Mouse (Mus musculus) hindbrain, postnatal 0 days (tissue): Measurements from ENCODE around the gene Casp2. TPM values are rescaled to one million over a fixed set of nuclear protein-coding genes. Genes with fewer than 3 reads are reported as not detected.

Source experiments
- ATAC-seq: fragments of 200-750 bp; cut with Nextera tagmentation; 2 replicates; pipeline ENCODE4 v1.8.0; 2017; ENCODE audit warnings: mild to moderate bottlenecking, moderate TSS enrichment, moderate library complexity
- DNase-seq: peaks from one replicate; pipeline ENCODE4 v3.0.0-alpha.2; 2015; ENCODE audit warnings: low spot score
- H3K27ac ChIP-seq: fragments of 300-500 bp; sonication (generic); 2 replicates; pipeline ENCODE4 v1.5.1; 2014; ENCODE audit warnings: mild to moderate bottlenecking
- H3K27me3 ChIP-seq: fragments of 300-500 bp; sonication (generic); 2 replicates; pipeline ENCODE4 v1.6.1; 2014; ENCODE audit warnings: low read length, mixed read lengths; ENCODE audit not compliant: insufficient read depth
- H3K36me3 ChIP-seq: fragments of 300-500 bp; sonication (generic); 2 replicates; pipeline ENCODE4 v1.6.1; 2014; ENCODE audit warnings: low read length, mixed read lengths; ENCODE audit not compliant: insufficient read depth
- H3K4me1 ChIP-seq: fragments of 300-500 bp; sonication (generic); 2 replicates; pipeline ENCODE4 v1.6.1; 2014; ENCODE audit warnings: antibody characterized with exemption, low read length, mixed read lengths; ENCODE audit not compliant: insufficient read depth
- H3K4me2 ChIP-seq: fragments of 300-500 bp; sonication (generic); 2 replicates; pipeline ENCODE4 v1.6.1; 2014; ENCODE audit warnings: low read depth, mild to moderate bottlenecking, low read length, moderate library complexity, mixed read lengths
- H3K4me3 ChIP-seq: fragments of 300-500 bp; sonication (generic); 2 replicates; pipeline ENCODE4 v1.5.1; 2014; ENCODE audit warnings: low read length
- H3K9ac ChIP-seq: fragments of 300-500 bp; sonication (generic); replicated peaks from 2 replicates; pipeline ENCODE4 v1.6.1; 2014; ENCODE audit warnings: mild to moderate bottlenecking, low read length, moderate library complexity, mixed read lengths
- H3K9me3 ChIP-seq: fragments of 300-500 bp; sonication (generic); 2 replicates; pipeline ENCODE4 v1.6.1; 2016; ENCODE audit warnings: low read length, mixed read lengths
- CTCF ChIP-seq: IDR thresholded peaks from 2 replicates; pipeline ENCODE4 v1.5.1; 2016; ENCODE audit warnings: antibody characterized with exemption, control low read depth, low read depth
- WGBS: fragments of 180-500 bp; shearing (Covaris S2); extraction: QIAGEN DNeasy Blood & Tissue Kit; methylation state at CpG from one replicate; pipeline ENCODE4 v1.1.7; 2014; 5-methylcytosine and 5-hydroxymethylcytosine counted together
- polyA plus RNA-seq: library from polyadenylated mRNA; unstranded; fragments of >200 nt; fragmentation: Nextera tagmentation; extraction: Ambion mirVana; gene quantifications from 2 replicates; pipeline ENCODE4 v1.2.1, GENCODE M21; 2015
- total RNA-seq: library from RNA; depleted of rRNA; stranded (reverse); fragments of >200 nt; gene quantifications from 2 replicates; pipeline ENCODE4 v1.2.3, GENCODE M21; 2014; rRNA removed

Gene Casp2
- total RNA-seq (31.7 and 43.0 TPM in 2 replicates), polyA plus RNA-seq (20.3 and 22.2 TPM in 2 replicates)

DNA sequence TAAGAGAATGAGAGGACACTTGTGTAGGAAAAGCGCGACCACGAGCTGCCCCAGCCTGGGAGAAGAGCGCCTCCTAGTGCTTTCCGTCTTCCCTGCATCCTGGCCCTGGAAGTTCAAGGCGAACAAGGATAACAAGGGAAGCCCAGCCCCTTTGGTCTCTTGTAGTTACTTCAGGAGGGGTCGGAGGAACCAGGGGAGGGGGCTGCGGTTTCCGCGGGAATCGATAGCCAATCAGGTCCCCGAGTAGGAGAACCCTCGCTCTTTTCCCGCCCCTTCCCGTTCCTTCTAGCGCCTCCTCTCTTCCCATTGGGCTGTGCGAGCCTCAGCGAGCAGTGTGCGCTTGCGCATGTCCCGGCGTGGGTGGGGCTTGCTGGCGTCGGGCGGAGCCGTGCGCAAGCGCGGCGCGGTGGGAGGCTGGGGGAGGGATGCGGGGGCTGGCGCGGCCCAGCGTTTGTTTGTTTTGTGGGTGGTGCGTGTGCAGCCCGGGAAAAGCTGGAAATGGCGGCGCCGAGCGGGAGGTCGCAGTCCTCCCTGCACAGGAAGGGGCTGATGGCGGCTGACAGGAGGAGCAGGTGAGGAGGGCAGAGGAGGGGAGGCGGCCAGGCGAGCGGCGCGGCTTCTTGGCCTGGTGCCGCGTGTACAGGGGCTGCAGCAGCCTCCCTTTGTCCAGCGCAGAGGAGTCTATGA, at the start of gene Casp2:
Gene Casp2 (plus strand): TSS at position 360 of the 687 bp plus-strand sequence.
- Histone ChIP-seq H3K27me3 (no peaks in the 10 kb centered on the region), H3K9me3 (no peaks in the 10 kb centered on the region), H3K27ac (peak within 1 kb of the TSS; percentile 90), H3K4me2 (peak within 1 kb of the TSS; percentile 91), H3K4me3 (peak within 1 kb of the TSS; percentile 93), H3K4me1 (no peaks in the 10 kb centered on the region), H3K36me3 (peaks cover 13% of the 10 kb centered on the region), H3K9ac (peak within 1 kb of the TSS; percentile 88)
- DNase-seq, result peak; percentile 99
- ATAC-seq, result peak; percentile 100
- WGBS, result 1% methylated on average over 45 of the region's 51 CpGs
- peak; percentile 97 for TF ChIP-seq CTCF

DNA sequence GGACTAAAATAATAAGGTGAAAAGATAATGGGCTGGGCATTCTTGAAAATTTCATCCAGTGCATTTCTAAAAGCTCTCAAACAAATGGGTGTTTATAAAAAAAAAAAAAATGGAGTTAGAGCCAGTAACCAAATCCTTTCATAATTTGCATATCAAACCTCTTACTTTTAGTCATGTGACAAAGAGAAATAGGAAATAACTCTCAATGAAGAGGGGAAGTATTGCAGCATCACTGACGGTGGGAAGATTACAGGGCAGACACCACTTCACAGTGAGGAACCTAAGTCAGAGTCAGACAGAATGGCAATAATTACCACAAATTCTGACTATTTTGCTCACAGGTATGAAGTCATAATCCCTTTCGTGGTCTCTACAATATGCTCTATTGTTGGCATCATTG, 49.8 kb upstream of the Casp2 start, which contains the start of gene Tas2r144:
Gene Tas2r144 (plus strand): TSS at position 301 of the 400 bp plus-strand sequence.
- no peaks in the 10 kb centered on the region for H3K36me3 ChIP-seq
- TF ChIP-seq CTCF, result no peak
- H3K4me1 ChIP-seq, result no peaks in the 10 kb centered on the region
- no peak for DNase-seq
- no peak within 1 kb of the TSS for H3K27ac ChIP-seq
- WGBS, result 83% methylated on average over 2 of the region's 2 CpGs
- ATAC-seq, result no peak
- H3K4me2 ChIP-seq, result no peak within 1 kb of the TSS
- no peaks in the 10 kb centered on the region for H3K9me3 ChIP-seq
- no peaks in the 10 kb centered on the region for H3K27me3 ChIP-seq
- no peak within 1 kb of the TSS for H3K4me3 ChIP-seq
- no peak within 1 kb of the TSS for H3K9ac ChIP-seq

DNA sequence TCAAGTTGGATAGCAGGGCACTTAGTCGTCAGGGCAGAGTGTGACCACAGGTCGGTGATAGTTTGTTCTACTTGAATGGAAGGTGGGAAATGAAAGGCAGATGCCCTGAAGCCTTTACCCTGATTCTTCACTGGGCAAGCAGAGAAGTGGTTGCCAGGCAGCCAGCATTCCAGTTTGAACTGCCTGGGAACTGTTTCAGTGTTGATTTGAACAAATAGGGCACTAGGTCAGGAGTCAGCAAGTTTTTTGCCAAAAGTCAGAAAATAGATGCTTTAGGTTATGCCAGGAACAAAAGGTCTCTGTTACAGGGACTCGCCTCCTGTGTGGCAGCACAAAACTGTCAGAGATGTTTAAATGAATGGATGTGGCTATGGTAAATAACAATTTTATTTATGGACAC, 42.5 kb upstream of the Casp2 start:
- H3K4me1 ChIP-seq, result no peaks in the 10 kb centered on the region
- H3K27ac ChIP-seq, result peak overlapping the region; percentile 48
- ATAC-seq (peak; percentile 88), DNase-seq (peak; percentile 61)
- no peak for TF ChIP-seq CTCF
- no peaks in the 10 kb centered on the region for H3K36me3 ChIP-seq
- 30% methylated on average over 3 of the region's 3 CpGs for WGBS
- H3K4me2 ChIP-seq, result no peak overlapping the region
- H3K27me3 ChIP-seq, result no peaks in the 10 kb centered on the region
- no peak overlapping the region for H3K9ac ChIP-seq
- H3K9me3 ChIP-seq, result no peaks in the 10 kb centered on the region
- no peak overlapping the region for H3K4me3 ChIP-seq

DNA sequence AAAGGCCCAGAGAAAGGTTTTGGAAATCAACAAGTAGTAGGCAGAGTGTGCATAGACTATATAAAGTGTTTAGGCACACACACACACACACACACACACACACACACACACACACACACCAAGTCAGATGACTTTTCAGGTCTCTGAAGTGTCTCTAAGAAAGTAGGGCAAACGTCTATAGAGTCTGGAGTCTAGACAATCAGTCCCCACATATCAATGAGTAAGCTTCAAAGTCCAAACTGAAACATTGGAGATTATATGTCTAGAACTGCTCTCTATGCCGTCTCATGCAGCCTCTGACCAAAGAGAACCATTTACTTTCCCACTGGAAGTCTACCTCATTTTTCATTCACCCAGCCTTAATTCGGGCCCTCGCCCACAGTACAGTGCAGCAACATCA, 39.7 kb upstream of the Casp2 start:
- no peak overlapping the region for H3K4me3 ChIP-seq
- no peak overlapping the region for H3K27ac ChIP-seq
- H3K4me2 ChIP-seq, result no peak overlapping the region
- H3K4me1 ChIP-seq, result no peaks in the 10 kb centered on the region
- H3K9me3 ChIP-seq, result no peaks in the 10 kb centered on the region
- no peak for ATAC-seq
- no peaks in the 10 kb centered on the region for H3K27me3 ChIP-seq
- no peaks in the 10 kb centered on the region for H3K36me3 ChIP-seq
- no peak overlapping the region for H3K9ac ChIP-seq
- TF ChIP-seq CTCF, result no peak
- DNase-seq, result no peak
- WGBS, result 77% methylated on average over 4 of the region's 4 CpGs

DNA sequence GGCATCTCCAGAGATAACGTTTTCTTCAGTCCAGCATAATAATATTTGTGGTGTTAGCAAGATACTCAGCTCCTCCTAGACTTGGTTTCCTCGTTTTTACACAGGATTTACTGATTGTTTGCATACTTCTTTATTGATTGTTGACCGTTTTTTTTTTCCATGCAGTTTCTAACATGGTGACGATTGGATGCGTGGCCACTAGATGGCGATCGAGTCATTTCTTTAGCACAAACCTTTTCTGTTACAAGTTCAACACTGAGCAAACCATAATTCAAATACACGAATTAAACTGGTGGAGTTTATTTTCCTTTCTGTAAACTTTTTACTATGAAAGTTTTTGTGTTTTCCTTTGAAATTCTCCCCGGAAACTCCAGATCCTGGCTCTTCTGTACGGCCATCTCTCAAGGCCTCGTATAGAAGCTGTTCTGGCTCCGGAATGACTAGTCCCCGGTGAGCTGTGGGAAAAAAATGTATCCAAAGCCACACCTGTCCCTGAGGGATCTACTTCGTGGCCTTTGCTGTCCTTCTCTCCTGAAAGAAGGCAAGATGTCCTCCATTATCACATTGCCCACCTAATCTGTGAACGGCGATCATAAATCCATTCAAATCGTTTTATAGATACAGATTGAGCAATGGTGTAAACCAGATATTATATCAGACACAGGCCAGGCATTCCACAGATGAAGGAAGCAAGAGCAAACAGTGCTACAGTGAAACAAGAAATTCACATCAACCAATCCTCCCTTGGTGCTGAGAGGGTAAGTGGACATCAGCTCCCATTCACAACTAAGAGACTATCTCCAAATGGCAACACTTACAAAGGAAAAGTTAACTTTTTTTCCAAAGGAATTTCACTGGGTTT, 37.3 kb upstream of the Casp2 start:
- peak; percentile 82 for TF ChIP-seq CTCF
- Histone ChIP-seq H3K4me2 (no peak overlapping the region), H3K4me1 (no peaks in the 10 kb centered on the region), H3K36me3 (no peaks in the 10 kb centered on the region), H3K9ac (no peak overlapping the region), H3K4me3 (no peak overlapping the region), H3K27me3 (no peaks in the 10 kb centered on the region), H3K9me3 (no peaks in the 10 kb centered on the region), H3K27ac (no peak overlapping the region)
- 32% methylated on average over 17 of the region's 17 CpGs for WGBS
- ATAC-seq (no peak), DNase-seq (peak; percentile 87)

DNA sequence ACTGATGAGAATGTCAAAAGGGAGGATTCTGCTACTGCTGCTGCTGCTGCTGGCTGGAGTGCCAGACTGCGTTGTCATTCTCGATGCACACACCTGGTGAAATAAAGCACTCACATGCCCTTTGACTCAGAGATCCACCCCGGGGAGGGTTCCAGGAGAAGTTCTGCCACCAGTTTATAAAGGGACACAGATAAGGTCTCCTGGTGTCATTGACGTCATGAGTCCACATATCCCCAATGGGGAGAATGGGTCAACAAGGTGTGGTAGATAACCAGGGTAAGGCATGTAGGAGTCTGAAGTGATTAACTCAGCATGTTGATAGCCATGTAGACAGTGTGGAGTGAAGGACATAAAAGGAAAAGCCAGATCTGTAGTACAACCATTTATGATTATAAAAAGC, 35.2 kb upstream of the Casp2 start:
- Histone ChIP-seq H3K27me3 (no peaks in the 10 kb centered on the region), H3K36me3 (no peaks in the 10 kb centered on the region), H3K9ac (no peak overlapping the region), H3K9me3 (no peaks in the 10 kb centered on the region), H3K4me1 (no peaks in the 10 kb centered on the region), H3K4me3 (no peak overlapping the region), H3K4me2 (no peak overlapping the region), H3K27ac (no peak overlapping the region)
- no peak for ATAC-seq
- no peak for DNase-seq
- TF ChIP-seq CTCF, result no peak
- WGBS, result 76% methylated on average over 4 of the region's 4 CpGs
